Mouse (Mus musculus) thymus, postnatal 36 days (tissue): ENCODE results near the gene Idh1.
"Not testable (repeated sequence)": the region's sequence is repeated elsewhere in the genome, so short reads cannot be mapped to it uniquely, and the experiment has no call there.

Experiments
- DNase-seq, 2 experiments: peaks; one replicate each; pipeline ENCODE4 v3.0.0; 2022; ENCODE audit warnings: mixed read lengths in 2 of 2

The Idh1 gene

GRCm38 (mm10) chr1:65186287-65187073, at the start of gene Idh1, which contains the start of gene Pikfyve:
TSS of gene Idh1 (minus strand) at chr1:65186500.
TSS of gene Pikfyve (plus strand) at chr1:65186683.
- peak; percentile 97 to 99 for DNase-seq

DNA sequence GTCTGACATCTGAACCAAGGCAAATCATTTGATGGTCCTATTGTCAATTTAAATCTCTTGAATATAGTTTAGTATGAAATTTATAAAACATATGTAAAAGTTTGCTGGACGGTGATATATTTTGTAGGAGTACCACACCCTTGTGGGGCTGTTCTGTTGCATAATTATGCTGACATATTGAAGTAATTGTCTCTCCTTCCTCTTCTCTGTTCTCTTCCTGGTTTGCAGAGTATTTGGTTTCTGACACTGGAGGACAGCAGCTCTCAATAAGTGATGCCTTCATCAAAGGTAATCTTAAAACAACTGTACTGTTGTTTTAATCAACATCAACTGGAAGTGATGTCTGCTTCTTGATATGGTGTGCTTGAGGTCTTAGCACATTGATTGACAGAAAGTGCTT, 44.3 kb upstream of the Idh1 start:
- DNase-seq = no peak

DNA sequence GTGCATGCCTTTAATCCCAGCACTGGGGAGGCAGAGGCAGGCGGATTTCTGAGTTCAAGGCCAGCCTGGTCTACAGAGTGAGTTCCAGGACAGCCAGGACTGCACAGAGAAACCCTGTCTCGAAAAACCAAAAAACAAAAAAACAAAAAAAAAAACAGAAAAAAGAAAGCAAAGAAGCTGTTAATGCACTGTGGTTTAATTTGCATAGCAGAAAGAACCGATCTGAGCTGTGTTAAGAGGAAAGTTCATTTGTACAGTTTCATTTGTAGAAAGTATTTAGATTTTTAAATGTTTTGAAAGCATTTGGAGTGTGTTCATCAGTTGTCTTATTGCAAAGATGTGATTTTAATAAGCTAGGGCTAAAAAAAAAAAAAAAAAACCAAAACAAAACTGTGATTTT, 43.5 kb upstream of the Idh1 start:
- DNase-seq = not testable (repeated sequence)

DNA sequence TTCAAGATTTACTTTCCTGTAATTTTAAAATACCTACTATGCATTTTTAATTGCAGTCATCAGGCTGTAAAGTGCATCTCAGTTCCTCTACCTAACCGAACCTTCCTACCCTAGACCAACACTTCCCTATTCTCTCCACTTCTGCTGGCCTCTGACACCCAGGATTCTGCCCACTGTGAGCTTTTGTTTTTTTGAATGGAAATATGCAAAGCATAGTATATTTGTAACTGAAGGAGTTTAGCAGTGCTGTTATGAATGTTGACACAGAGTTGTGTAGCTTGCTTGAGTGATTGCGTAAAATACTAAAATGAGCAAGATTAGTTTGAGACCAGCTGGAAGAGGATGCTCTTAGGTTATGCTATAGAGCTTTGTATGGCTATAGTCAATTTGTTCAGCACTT, 41.4 kb upstream of the Idh1 start:
- DNase-seq = no peak

DNA sequence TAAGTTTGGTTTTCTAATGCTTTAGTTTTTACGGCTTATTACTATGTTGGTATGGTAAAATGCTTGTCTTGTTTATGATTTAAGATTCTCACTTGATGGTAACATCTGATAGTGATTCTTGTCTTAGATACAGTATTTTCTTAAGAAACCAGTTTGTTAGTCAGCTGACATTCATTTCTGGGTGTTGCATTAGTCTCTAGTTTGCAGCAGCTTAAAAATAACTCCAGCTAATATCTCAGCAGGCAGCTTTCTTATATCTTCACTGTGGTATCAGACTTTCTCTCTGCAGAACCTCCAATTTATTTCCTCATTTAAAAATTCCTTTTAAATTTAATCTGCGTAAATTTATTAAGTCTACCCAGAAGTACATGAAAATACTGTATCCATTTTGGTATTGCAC, 37.4 kb upstream of the Idh1 start:
- DNase-seq = no peak

- no peak for DNase-seq
These were observed 31.7 kb upstream of the Idh1 start for GRCm38 (mm10) chr1:65217972-65218371.

DNA sequence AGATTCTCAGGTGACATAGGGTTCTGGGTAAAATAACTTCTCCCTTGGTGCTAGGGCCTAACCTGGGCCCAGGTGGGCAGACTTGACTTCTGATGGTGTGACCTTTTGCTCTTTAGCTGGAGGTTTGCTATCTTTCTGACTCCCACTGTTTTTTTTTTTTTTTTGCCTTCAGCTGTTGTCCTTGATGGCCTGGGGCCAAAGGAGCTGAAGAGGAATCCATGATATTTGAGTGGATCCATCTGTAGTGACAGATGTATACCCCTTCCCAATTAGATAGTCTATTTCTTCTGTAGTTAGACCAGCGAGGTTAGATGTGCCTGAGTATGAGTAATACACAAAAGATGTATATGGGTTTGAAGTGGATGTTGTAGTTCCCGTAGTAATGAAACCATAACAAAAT, 31.3 kb upstream of the Idh1 start:
- no peak for DNase-seq

GRCm38 (mm10) chr1:65213214-65213613, 26.9 kb upstream of the Idh1 start:
- no peak for DNase-seq

- DNase-seq = no peak
These were observed 18.0 kb upstream of the Idh1 start for GRCm38 (mm10) chr1:65204299-65204698.

- no peak for DNase-seq
These were observed 12.6 kb upstream of the Idh1 start for GRCm38 (mm10) chr1:65198861-65199260.

GRCm38 (mm10) chr1:65198425-65198824, 12.1 kb upstream of the Idh1 start:
- DNase-seq = no peak

DNA sequence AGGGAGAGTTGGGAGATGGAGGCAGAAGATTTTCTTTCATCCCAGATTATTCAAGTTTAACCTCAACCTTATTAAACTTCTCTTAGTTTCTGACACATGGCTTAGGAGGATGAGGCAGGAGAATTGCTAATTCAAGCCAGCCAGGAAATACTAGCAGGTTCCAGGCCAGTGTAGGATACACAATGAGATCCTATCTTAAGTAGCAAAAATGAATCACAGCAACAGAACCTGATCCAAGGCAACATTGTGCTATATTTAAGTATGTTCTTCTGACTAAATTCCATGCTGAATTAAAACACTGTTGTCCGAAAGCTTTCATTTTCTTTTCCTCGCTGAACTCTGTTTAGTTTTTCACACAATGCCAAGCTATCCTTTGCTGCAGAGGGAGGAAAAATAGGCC, 6.9 kb upstream of the Idh1 start:
- no peak for DNase-seq

- DNase-seq = no peak
These were observed 3.9 kb upstream of the Idh1 start for GRCm38 (mm10) chr1:65190172-65190571.

DNA sequence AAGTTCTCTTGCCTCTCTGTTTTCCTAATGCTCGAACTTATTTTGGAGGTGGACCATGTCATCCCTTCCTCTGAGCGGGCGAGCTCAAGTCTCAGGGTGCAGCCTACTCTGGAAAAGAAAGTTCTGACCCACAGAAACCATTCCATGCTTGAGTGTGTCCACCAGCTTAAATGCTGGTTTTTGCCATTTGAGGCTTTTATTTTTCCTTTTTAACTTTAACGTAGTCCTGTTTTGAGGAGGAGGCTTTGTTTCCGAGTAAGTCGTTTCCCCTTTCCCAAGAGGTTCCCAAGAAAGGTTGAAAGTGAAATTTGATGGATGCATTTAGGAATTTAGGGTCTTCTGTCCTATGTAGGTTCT, 752 bp upstream of the Idh1 start:
- no peak for DNase-seq

DNA sequence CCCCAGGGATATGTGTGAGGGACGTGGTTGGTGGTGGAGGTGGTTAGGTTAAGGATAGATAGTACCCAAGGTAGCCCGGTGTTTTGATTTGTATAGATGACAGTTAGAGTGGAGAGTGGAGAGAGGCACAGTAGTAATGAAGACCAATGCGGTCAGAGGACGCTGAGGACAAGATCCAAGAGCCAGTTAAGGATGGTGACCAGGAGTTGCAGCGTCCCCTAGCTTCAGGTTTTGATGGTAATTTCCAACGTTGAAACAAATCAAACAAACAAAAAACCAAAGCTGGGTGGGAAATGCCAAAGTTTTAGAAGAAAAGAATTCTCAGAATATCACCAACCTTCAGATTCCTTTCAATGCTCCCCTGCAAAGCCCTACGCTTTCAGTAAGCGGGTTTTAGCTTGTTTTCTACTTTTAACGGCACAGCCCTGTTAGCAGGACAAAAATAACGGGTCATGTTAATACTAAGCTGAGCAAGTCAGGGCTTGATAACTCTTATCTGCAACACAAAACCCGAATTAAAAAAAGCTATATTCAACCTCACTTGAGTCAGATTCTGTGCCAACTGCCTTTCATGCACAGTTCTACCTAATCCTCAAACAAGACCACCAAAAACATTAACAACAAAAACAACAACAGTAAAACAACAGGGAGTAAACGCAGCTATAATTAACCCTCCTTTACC, 635 bp downstream of the Idh1 start:
- no peak for DNase-seq

DNA sequence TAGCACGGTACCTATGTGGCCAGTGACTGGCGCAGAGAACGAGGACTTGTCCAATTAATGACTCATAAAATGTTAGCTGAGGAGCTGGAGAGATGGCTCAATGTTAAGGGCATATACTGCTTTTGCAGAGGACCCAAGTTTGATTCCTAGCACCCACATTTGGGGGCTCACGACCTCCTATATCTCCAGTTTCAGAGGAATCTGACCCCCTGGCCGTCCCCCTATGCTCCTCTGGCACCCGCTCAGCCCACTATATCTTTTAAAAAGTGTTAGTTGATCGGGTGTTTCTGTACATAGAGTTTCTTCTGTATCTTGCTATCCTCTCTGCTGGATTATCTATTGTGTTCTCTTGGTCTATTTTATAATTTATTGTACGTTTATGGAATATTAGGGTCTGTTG, 1.3 kb downstream of the Idh1 start:
- DNase-seq = no peak

GRCm38 (mm10) chr1:65183994-65184393, 2.3 kb downstream of the Idh1 start:
- DNase-seq = no peak

DNA sequence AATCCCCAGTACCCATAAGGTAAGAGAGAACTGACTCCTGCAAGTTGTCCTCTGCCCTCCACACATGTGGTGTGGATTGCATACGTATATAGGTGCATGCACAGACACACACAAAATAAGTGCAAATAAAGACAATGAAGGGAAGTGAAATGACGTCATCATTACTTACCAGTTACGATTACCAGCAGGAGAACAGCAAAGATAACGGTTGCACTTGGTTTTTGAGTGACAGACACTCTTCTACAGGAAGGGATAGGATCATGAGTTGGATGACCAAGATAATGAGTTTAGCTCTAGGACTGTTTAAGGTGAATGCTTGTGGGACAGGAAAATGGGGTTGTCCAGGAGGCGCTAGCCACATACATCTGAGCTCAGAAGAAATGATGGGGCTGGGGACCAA, 4.8 kb downstream of the Idh1 start:
- DNase-seq = no peak

GRCm38 (mm10) chr1:65179634-65180249, 6.6 kb downstream of the Idh1 start:
- peak in 1 of 2 experiments; percentile 21 for DNase-seq

DNA sequence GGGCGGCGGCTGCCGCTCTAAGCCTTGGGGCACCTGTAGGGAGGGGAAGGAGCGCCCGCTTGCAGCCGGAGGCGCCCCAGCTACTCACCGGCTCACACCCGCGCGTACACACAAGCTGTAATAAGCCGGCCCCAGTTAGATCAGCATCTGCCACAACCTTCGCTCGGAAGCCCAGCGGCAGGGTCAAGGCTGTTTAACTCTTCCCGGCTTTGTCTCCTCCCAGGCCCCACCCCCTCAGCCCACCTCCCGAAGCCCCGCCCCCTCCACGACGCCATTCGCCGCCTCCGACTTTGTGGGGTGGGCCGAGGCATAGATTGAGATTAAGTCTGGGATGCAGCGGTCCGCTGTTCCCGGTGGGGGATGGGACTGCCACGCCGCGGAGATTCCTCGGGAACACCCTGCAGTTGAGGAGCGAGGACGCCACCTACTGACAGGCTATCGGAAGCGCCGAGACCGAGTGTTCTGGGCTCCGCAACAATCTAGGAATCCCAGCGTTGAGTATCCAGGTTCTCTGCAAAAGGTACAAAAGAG, 7.3 kb downstream of the Idh1 start:
- peak; percentile 87 for DNase-seq

- DNase-seq = peak; percentile 90 to 94
These were observed 8.0 kb downstream of the Idh1 start for GRCm38 (mm10) chr1:65178126-65178901.

GRCm38 (mm10) chr1:65177452-65177851, 8.8 kb downstream of the Idh1 start:
- DNase-seq = no peak

- DNase-seq = no peak
These were observed 9.4 kb downstream of the Idh1 start for GRCm38 (mm10) chr1:65176912-65177311.
